Comparison of ENCODE assay signal across 25 mouse cellular contexts in genomic region chr4:123108056-123108455, GRCm38 (mm10). TPM values are rescaled to one million over a fixed set of nuclear protein-coding genes. Genes with fewer than 3 reads are reported as not detected.
"Had no signal": no experiment of that assay in that cellular context is flagged by ENCODE, and none has a peak within 500 bp of the region (broad histone marks: within the 10 kb centered on the region; RNA-seq: fewer than 3 reads in every experiment).

No protein-coding gene starts in this region.

- DNase-seq: liver, embryonic 13.5 days; lung, adult 18-20 months; lung, postnatal 10 days; lung, postnatal 4 days; retina, postnatal 1 day; right cerebral cortex, adult 18-20 months; right cerebral cortex, postnatal 25 days; right cerebral cortex, postnatal 4 days; spleen, adult 18-20 months; thymus, adult 18-20 months; thymus, postnatal 14 days; thymus, postnatal 36 days had no signal

- H3K9me3 ChIP-seq: liver, embryonic 13.5 days; liver, embryonic 15.5 days; midbrain, embryonic 10.5 days; midbrain, embryonic 13.5 days; neural tube, embryonic 13.5 days; neural tube, embryonic 15.5 days had no signal

- H3K27ac ChIP-seq: liver, embryonic 13.5 days; liver, embryonic 15.5 days; midbrain, embryonic 10.5 days; midbrain, embryonic 13.5 days; neural tube, embryonic 13.5 days; neural tube, embryonic 15.5 days had no signal

- H3K9ac ChIP-seq: liver, embryonic 13.5 days; liver, embryonic 15.5 days; lung, embryonic 14.5 days; midbrain, embryonic 13.5 days; neural tube, embryonic 13.5 days; neural tube, embryonic 15.5 days had no signal

- H3K36me3 ChIP-seq: liver, embryonic 13.5 days; liver, embryonic 15.5 days; midbrain, embryonic 10.5 days; midbrain, embryonic 13.5 days; neural tube, embryonic 13.5 days; neural tube, embryonic 15.5 days had no signal

- H3K4me2 ChIP-seq: liver, embryonic 13.5 days; liver, embryonic 15.5 days; lung, embryonic 14.5 days; midbrain, embryonic 13.5 days; neural tube, embryonic 13.5 days; neural tube, embryonic 15.5 days had no signal

- H3K4me3 ChIP-seq: liver, embryonic 13.5 days; liver, embryonic 15.5 days; midbrain, embryonic 10.5 days; midbrain, embryonic 13.5 days; myocyte; neural tube, embryonic 13.5 days; neural tube, embryonic 15.5 days had no signal

- ATAC-seq: midbrain, embryonic 13.5 days; midbrain, embryonic 16.5 days had no signal

RNA-seq across cellular contexts. Expression of gene Bmp8b, which starts 3.1 kb away (rescaled TPM):
- total RNA-seq: megakaryocyte, adult 5-6 weeks had no signal

RNA-seq across cellular contexts. Expression of gene Oxct2b, which starts 8.0 kb away (rescaled TPM):
- total RNA-seq: megakaryocyte, adult 5-6 weeks; megakaryocyte-erythroid progenitor cell, adult 5-6 weeks had no signal
- polyA plus RNA-seq: liver, embryonic 13.5 days; liver, embryonic 15.5 days; lung, embryonic 14.5 days; lung, embryonic 16.5 days; myocyte; stomach, embryonic 14.5 days; stomach, embryonic 16.5 days had no signal
